Mouse (Mus musculus) small intestine, adult 2 months (tissue): ENCODE measurements at regions not wholly inside any gene's neighbourhood (a gene's known extent, or its start where the extent isn't known, plus 50 kb on each side); places are given as distances from the start of the nearest gene placed in this dataset.

ENCODE experiments used
- CTCF ChIP-seq: fragments of 200-500 bp; IDR thresholded peaks from 2 replicates; pipeline ENCODE4 v1.5.1; 2012; ENCODE audit warnings: low read depth, mild to moderate bottlenecking, control low read depth, inconsistent platforms, low read length, moderate library complexity, mixed read lengths; ENCODE audit not compliant: insufficient replicate concordance, insufficient read length; ENCODE audit errors: extremely low read depth
- POLR2A ChIP-seq: fragments of 200-500 bp; IDR thresholded peaks from 2 replicates; pipeline ENCODE4 v1.6.1; 2012; ENCODE audit warnings: low read depth, mild to moderate bottlenecking, control low read depth, inconsistent platforms, low read length, moderate library complexity

DNA sequence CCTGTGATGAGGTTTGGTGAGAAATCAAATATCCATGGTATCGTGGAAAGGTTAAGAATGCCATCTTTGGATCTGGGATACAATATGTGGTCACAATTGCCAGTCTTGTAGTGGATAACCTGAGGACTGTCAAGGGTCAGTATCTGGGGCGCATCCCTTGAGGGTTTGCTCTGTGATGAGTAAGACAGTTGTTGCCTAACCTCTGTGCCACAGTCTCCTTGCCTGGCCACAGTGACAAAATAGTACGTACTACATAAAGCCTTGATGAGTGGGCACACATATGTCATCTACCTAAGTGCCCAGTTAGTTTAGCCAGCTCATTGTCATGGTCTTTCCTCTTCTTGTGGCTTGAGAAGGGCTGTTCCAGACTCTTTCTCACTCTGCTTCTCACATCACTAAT is 977.0 kb upstream of the A1bg start:
- TF ChIP-seq CTCF, result no peak
- TF ChIP-seq POLR2A, result no peak
